Mouse (Mus musculus) heart, postnatal 10 days (tissue): ENCODE measurements at regions not wholly inside any gene's neighbourhood (a gene's known extent, or its start where the extent isn't known, plus 50 kb on each side); places are given as distances from the start of the nearest gene placed in this dataset.

Experiments
- DNase-seq, 2 experiments: peaks; one replicate each; pipeline ENCODE4 v3.0.0; 2021
- intact Hi-C: fragments of 180-260 bp; cut with DNase I; formaldehyde crosslinking; loops from one replicate; pipeline ENCODE4 v1.15.1; 2025

DNA sequence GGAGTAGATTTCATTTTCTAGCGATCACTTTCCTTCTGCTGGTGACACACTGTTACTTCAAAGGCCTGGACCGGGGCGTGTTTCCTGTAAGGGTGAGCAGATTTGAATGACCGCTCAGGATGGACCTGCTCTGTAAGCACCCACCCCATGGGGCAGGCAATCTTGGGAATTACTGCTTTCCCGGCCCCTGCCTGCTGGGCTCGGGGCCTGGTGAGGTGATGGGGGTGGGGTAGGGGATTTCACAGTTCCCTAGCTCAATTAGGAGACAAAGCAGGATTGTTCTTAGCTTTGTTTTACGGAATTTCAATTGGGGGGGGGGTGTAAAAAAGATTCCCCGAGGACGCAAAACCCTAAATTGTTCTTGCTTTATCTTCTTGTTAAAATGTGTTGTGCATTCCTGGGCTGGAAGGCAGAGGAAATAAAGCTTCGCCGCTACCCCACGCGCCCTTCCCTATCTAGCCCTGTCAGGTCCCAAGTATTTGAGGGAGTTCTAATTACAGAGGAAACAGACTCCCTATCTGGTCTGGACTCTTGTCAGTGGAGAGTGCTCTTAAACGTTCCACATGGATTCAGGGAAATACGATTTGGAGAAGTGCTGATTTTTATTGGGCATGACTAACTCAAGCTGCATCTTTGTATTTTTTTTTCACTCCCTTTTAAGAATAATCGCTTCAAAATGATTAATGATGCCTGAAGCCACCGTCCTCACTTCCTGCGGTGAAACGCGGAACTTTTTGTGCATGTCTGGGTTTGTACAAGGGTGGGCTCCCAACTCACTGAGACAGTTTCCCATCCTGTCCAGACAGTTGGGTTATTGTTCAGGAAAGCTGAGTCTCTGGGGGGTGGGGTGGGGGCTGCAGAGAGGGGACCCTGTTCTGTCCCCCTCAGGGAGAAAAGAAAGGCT, 194.3 kb downstream of the Enc1 start:
- DNase-seq: peak; percentile 48 to 55
- intact Hi-C loops: loop anchor here (2.0 to 10.0 kb wide), 2 partner anchors 192 to 500 kb away; no protein-coding TSS in a partner anchor

DNA sequence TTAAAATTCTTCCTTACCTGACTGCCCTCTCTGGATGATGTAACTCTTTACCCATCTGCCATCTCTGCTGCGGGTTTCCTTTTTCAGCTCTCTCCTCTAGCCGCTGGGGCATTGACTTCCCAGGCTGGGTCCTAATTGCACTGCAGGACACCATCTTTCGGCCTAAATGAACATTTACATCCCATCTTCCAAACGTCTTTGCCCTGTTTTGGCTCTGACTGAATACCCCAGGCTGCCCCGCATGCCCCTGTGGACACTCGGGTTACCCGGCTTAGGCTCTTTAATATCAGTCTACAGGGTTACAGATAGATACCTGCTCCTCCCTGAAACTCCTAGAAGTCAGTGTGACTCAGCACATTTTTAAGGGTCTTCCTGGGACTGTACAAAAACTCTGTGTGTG, 193.3 kb downstream of the Enc1 start:
- intact Hi-C loops: loop anchor here (2.0 to 10.0 kb wide), 2 partner anchors 191 to 501 kb away; no protein-coding TSS in a partner anchor
- DNase-seq: no peak

DNA sequence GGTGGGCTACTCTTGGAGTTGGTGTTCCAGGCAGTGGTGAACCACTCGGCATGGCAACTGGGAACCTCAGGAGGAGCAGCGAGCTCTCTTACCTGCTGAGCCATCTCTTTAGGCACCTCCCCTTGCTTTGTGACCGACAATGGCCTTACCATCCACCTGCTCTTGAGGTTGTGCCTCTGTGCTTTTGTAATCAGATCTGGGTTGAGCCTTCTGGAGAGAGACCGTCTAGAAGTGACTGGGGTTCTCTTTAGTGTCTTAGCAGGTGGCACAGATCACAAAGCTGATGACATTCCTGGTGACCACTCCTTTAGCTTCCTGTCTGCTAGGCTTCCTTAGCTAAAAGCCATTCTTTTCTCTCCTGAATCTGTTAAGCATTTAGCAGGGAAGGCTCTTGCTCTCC, 191.7 kb downstream of the Enc1 start:
- no peak for DNase-seq
- intact Hi-C loops: loop anchor here (10.0 kb wide), 1 partner anchor 502 kb away; no protein-coding TSS in a partner anchor

DNA sequence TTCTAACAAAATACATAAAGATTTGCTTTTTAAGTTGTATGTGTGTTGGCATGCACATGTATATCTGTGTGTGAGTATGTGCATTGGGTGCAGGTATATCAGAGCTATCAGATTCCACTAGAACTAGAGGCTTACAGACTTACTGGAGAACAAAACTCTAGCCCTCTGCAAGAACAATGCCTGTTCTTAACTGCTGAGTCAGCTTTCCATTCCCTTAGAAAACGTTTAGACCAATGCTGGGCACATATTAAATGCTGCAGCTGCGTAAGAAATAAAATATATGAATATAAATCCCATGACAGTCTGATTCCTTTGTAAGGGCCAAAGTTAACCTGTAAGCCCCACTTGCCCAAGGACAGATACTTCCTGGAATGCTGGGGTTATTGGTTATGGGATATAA, 190.0 kb downstream of the Enc1 start:
- DNase-seq: no peak
- intact Hi-C loops: loop anchor here (10.0 kb wide), 1 partner anchor 504 kb away; no protein-coding TSS in a partner anchor

DNA sequence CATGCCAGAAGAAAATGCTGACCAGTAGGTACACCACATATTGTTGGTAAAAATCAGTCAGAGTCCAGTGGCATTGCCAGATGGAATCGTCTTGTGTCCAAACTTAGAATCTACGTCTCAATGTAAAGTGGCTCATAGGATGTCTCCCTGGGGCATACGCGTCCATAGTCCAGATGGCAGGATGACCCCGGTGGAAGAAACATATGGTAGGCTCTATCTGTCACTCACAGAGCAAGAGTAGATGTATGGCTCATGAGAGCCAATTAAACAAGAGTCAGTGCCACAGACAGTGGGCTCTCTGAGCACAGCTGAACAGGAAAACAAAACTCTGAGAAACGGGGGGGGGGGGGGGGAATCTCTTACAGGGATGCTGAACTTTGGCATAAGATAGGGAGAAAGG, 187.3 kb downstream of the Enc1 start:
- no peak for DNase-seq
- intact Hi-C loops: no loop called here

DNA sequence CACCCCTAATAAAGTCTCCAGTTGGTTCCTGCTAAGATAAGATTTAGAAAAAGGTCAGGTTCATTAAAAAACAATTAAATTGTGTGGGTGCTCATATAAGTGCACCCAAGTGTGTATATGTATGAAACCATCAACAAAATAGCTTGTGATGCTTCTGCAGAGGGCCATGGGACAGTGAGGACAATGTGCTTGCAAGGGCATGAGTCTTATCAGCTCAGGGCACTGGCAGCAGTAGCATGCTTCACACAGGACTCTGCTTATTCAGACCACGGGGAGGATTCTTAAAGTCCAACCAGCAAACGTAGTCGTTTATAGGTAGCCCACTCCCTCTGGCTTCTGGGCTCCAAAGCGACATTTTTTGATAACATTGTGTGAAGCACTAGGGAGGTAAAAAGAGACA, 186.6 kb downstream of the Enc1 start:
- no peak for DNase-seq
- intact Hi-C loops: no loop called here

DNA sequence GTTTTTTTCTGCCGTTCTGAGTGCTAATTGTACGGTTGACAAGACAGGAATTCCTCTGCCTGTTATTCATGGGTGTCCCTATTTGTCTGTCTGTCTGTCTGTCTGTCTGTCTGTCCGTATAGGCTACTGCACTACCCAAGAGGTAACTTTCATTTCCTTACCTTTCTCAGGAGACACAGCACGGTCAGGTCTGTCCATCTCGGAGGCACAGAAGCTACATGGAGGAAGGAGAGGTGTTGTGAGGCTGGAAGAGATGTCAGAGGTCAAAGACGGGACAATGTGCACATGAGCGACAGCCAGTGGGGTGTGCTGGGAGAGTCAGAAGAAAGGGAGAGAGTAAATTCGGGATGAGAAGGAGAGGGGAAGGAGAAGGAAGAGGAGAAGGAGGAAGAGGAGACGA, 184.8 kb downstream of the Enc1 start:
- intact Hi-C loops: no loop called here
- DNase-seq: no peak

DNA sequence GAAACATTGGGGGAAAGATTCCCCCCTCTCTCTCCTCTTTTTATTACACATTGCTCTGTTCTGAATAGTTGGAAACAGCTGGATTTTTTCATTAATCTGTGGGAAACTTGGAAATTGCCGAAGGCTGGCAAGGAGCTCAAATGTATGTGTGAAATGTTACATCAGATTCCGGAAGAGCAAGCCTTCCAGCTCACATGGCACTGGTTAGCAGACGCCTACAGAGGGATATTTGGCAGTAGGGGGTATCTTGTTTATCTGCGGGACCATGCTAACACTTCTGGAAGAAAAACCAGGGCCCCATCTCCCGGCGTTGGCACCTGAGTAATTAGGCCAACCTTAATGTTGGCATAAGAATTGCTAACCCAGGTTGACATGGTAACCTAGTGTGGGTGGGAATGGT, 183.0 kb downstream of the Enc1 start:
- intact Hi-C loops: no loop called here
- DNase-seq: no peak

DNA sequence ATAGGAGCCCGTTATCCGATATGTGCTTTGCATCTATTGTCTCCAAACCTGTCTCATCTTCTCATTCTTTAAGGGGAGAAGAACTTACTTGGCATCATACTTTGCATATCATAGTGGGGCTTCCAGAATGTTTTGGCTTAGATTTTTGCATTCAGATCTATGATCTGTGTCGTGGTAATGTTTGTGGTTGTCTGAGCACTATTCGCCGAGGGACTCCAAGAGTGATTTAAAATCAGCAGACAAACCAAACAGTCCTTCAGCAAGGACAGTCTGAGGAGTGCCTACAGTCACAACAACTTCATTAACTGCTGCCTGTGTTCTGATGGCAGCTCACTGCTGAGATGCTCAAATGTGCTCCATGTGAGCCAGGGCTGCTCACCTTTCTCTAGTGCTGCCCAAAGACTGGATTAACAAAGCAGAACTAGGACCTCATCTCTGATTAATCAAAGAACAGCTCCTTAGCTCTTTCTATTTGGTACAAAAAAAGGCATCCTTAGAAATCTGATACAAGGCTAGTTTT, 182.5 kb downstream of the Enc1 start:
- intact Hi-C loops: no loop called here
- no peak for DNase-seq

DNA sequence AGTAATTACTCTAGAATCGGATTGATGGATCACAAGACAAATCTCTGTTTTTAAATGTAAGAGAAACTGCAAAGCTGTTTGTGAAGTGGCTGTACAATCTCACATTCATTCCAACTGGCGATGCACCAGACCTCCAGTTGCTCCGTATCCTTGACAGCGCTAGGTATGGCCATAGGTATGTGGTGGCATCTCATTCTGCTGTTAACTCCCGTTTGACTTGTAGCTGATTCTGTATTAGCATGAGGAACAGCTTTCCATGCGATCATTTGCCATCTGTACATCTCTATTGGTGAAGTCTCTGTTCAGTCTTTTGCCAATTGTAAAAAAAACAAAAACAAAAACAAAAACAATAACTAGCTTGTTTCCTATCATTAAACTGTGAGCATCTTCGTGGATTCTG, 182.0 kb downstream of the Enc1 start:
- intact Hi-C loops: no loop called here
- no peak for DNase-seq

DNA sequence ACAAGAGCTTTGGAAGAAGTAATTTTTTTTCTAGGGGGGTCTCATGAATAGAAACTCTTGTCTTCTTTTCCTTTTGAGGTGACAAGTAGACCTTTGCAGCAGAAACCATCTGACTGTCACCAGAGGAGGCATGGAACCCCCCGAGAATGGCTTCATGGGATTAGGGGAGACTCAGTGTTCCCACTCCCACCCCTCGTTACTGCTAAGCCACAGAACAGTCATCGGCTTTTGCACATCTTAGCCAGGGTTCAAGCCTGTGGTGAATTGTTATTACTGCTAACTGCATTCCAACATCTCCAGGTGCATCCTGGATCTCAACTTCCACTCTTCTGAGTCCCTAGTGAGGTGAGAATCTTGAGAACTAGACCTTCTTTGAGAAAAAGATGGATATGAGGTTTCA, 180.9 kb downstream of the Enc1 start:
- no peak for DNase-seq
- intact Hi-C loops: no loop called here

DNA sequence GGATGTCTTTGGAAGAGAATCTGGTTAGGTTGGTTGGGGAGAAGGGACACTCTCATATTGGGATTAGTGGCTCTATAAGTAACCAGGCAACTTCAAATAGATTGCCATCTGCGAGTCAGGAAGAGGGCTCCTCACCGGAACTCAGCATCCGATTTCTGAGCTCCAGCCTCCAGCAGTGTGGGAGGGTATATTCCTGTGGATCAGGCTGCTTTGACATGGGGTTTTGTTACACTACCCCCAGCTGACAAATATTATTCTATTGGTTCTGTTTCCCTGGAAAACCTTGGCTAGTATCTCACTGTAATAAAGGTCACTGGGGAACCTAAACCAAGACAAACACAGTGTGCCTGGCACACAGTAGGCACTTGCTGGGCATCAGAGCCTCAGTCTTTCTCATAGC, 179.9 kb downstream of the Enc1 start:
- intact Hi-C loops: no loop called here
- no peak for DNase-seq

DNA sequence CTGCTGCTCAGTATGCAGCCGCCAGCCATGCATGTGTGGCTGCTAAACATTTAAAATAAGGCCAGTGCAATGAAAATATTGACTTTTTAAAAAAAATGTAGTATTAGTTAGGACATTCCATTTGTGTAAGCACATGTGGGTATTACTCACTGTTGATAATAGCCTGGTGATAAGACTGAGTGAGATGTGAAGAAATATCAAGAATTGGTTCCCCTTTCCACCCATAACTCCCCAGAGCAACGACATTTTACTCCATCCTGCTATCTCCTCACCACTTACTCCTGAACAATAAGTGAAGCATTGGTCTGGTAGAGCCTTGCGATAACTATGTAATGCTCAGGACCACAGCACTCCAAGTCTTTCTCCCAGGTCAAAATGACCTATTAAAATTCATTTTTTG, 178.2 kb downstream of the Enc1 start:
- DNase-seq: no peak
- intact Hi-C loops: no loop called here

DNA sequence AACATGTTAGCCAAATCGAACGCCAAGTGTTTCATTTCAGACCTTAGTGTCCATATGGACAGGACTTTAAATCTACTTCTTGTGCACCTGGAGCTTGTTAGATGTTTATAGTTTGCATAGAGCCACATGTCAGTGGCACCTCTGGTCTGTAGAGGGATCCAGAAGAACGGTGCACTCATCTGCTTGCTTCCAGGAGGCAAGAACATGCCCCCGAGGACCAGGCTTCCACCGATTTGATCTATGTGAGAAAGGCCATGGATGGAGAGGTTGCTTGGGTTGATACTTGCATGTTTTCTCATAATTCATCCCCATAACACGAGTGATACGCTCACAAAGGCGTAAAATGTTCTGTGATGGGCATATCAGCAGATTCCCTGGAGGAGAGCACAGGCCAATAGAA, 177.8 kb downstream of the Enc1 start:
- intact Hi-C loops: no loop called here
- no peak for DNase-seq

DNA sequence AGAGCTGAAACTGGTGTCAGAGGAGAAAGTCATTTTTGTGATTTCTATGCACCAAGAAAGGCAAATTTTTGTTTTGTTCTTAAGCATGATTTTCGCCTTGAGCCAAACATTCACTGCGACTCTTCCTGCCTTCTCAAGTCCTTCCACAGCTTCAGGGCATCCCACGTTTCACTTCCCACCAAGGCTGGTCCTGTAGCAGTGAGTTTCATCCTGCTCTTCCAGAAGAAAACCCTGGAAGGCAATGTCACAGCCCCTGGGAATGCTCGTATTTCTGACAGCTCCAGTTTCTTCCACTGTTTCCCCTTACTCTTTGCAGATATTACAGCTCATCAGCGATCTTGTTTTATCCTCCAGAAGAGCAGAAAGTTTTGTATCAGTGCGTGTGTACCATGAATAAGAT, 177.2 kb downstream of the Enc1 start:
- intact Hi-C loops: no loop called here

DNA sequence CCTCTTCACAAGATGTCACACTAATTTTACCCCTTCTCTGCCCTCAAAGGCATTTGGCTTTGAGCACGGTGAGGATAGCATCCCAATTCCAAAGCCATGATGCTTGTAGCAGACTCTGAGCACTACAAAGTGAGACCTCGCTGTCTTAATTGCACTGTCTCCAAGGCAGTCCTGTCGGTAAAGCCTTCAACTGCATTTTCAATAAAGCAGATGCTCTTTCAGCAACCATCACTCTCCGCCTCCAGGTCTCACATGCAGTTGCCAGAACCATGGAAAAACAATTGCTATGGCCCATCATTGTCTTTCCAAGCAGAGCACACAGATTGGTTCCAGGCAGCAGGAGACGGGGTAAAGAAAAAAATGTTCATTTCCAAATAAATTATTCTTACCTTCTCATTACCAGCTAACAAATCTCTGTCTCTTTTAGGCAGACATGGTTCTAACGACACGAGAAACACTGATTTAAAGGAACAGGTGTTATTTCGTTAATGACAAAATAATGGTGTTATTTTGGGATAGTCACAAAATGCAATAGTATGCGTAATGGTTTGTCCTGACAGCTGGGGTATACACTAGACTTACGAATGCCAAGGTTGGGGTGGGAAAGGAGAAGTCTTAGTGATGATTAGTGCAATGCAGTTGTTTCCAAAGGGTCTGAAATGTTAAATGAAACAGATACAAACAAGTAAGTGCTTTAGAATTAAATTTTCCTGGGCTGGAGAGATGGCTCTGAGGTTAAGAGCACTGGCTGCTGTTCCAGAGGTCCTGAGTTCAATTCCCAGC, 175.2 kb downstream of the Enc1 start:
- no peak for DNase-seq
- intact Hi-C loops: no loop called here

More for the DNA sequence above, 177.2 kb downstream of the Enc1 start:
- DNase-seq: no peak

DNA sequence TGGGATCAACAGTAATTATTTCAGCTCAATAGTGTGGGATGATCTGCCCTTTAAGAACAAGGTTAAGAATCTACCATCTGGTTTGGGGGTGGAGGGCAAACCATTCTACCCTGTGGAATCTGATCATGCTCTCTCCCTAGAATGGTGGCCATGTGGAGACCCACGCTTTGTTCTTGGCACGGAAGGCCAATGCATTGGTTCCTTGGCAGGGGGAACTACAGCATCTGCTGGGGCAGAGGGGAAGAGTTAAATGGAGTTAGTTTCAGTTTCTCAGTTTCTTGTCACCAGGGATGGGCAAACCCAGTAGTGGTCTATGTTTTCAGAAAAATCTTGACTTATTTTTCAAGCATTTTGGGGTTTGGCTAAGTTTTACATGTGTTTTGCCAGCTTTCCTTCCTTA, 174.5 kb downstream of the Enc1 start:
- intact Hi-C loops: no loop called here
- no peak for DNase-seq

DNA sequence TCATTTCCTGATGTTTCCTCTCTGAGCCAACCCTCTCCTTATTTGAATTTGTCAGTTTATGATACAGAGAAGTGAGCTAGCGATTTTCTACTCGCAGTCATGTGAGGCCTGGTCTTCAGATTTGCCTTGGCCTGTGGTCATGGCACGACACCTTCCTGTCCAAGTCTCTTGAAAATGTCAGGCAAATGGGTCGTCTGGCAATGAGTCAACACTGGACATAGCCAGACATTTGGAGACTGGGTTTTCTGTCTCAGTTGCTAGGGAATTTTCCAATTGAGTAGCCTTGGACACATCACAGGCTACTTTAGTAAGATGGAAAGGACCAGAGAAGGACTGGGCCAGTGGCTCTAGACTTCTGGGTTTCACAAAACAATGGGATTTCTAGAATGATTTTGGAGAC, 171.2 kb downstream of the Enc1 start:
- DNase-seq: peak in 1 of 2 experiments; percentile 25
- intact Hi-C loops: no loop called here

DNA sequence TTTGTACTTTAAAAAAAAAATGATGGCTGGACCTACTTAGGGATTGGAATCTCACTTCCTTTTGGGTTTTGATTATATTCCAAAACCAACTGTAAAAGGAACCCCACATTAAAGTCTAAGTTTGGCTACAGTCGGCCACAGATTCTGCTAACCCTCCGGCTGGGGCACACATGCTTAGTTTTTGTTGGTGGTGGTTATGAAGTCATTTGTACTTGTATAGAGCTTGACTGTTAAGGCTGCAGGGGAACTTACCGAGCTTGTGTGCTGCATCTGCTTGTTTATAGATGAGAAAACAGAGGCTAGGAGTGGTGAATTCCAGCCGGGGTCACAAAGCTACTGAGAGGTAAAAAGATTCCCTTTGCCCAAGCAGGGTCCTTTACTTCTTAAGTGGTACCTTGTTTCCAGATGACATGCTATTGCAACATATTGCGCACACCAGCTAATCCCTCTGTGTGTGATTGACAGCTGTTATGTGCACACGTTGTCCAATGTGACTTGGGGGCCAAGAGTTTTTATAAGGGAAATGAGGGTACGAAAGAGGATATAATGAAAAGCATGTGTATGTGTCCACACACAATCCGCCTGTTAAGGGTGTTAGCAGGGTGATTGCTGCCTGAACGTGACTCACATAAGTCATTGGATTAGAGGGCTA, 169.8 kb downstream of the Enc1 start:
- intact Hi-C loops: no loop called here
- no peak for DNase-seq

DNA sequence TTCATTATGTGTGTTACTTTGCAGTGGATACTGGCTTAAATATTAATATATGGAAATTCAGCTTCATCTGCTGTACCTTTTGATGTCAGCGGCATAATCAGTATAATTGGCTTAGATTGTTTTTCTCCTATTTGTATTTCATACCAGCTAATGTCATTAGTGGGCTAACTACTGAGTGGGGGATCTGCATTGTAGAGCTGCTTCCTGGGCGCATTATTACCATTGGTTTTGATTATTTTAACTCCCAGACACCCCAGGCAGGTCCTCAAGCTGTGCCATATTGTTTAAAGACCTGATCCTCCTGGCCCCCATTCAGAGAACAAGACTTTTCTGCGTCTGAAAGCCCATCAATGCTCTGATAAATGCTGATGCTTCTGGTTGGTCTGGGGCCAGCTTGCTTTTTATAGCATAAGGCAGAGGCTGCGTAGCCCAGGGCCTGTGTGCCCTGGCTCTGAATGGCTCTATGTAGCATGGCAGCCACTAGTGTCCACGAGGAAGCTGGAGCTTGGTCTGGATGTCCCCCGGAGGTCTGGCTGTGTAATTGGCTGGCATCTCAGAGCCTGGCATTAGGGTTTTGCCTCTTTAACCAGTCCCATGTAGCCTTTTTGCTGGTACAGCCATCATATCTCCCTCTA, 169.1 kb downstream of the Enc1 start:
- intact Hi-C loops: no loop called here

More for the DNA sequence above, 169.1 kb downstream of the Enc1 start:
- DNase-seq: no peak
